Mouse (Mus musculus): ENCODE measurements at regions not wholly inside any gene's neighbourhood (a gene's known extent, or its start where the extent isn't known, plus 50 kb on each side); places are given as distances from the start of the nearest gene placed in this dataset.
A peak's percentile ranks its signal among the peaks of the same experiment; 100 is the strongest.

- TF ChIP-seq CTCF (IDR thresholded peaks at IDR 0.05; ENCODE audit: low read depth) = no peak
- TF ChIP-seq EP300 (IDR thresholded peaks at IDR 0.05; ENCODE audit: low read depth) = no peak
- WGBS (ENCODE audit: insufficient replicate concordance) = 66% methylated on average over 7 of the region's 7 CpGs
- H3K27me3 ChIP-seq (ENCODE audit: insufficient read depth, low read length) = no peaks in the 10 kb centered on the region
- no peak overlapping the region for H3K9ac ChIP-seq (replicated peaks)
- H3K4me2 ChIP-seq (ENCODE audit: low read depth, low read length) = no peak overlapping the region
- no peaks in the 10 kb centered on the region for H3K36me3 ChIP-seq (replicated peaks; ENCODE audit: insufficient read depth, low read length)
- no peaks in the 10 kb centered on the region for H3K9me3 ChIP-seq (ENCODE audit: low read length)
- no peak overlapping the region for H3K4me3 ChIP-seq (ENCODE audit: low read depth, low read length)
- H3K27ac ChIP-seq (ENCODE audit: low read depth) = no peak overlapping the region
- ATAC-seq (no peak), DNase-seq (no peak)
- H3K4me1 ChIP-seq (ENCODE audit: insufficient read depth) = peaks cover 4% of the 10 kb centered on the region; the same call in 1 of the 2 replicates
These were observed 330.2 kb downstream of the Rnd3 start for GRCm38 (mm10) chr2:50818557-50819304.

GRCm38 (mm10) chr2:50816364-50816763 is 332.5 kb downstream of the Rnd3 start:
- no peak for TF ChIP-seq EP300 (IDR thresholded peaks at IDR 0.05; ENCODE audit: low read depth)
- TF ChIP-seq CTCF (IDR thresholded peaks at IDR 0.05; ENCODE audit: low read depth) = no peak
- 79% methylated on average over 5 of the region's 5 CpGs for WGBS (ENCODE audit: insufficient replicate concordance)
- H3K9me3 ChIP-seq (ENCODE audit: low read length) = no peaks in the 10 kb centered on the region
- H3K4me1 ChIP-seq (ENCODE audit: insufficient read depth) = peaks cover 4% of the 10 kb centered on the region; the same call in 1 of the 2 replicates
- H3K4me2 ChIP-seq (ENCODE audit: low read depth, low read length) = no peak overlapping the region
- H3K27ac ChIP-seq (ENCODE audit: low read depth) = no peak overlapping the region
- DNase-seq = no peak
- no peak for ATAC-seq
- H3K36me3 ChIP-seq (replicated peaks; ENCODE audit: insufficient read depth, low read length) = no peaks in the 10 kb centered on the region
- no peak overlapping the region for H3K9ac ChIP-seq (replicated peaks)
- H3K4me3 ChIP-seq (ENCODE audit: low read depth, low read length) = no peak overlapping the region
- H3K27me3 ChIP-seq (ENCODE audit: insufficient read depth, low read length) = no peaks in the 10 kb centered on the region

DNA sequence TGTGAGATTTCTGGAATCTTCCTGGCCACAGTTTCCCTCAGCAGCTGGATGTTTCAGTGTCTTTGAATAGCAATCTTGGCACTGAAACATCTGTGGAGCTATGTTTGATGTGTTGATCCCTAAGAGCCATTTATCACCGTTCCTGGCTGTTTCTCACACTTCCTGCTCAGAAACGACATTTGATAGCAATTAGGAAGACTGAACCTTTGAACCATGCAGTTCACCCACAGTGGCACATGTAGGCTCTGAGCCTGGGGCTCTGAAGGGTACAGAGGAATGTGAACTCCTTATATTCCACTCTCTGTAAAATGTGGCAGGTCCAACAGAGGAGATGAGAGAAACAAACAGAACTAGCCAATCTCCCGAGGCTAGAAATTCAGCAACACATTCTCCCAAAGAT is 333.4 kb downstream of the Rnd3 start:
- Histone ChIP-seq H3K4me2 (ENCODE audit: low read depth, low read length) (no peak overlapping the region), H3K9me3 (ENCODE audit: low read length) (no peaks in the 10 kb centered on the region), H3K4me3 (ENCODE audit: low read depth, low read length) (no peak overlapping the region), H3K36me3 (replicated peaks; ENCODE audit: insufficient read depth, low read length) (no peaks in the 10 kb centered on the region), H3K4me1 (ENCODE audit: insufficient read depth) (peaks cover 6% of the 10 kb centered on the region), H3K27me3 (ENCODE audit: insufficient read depth, low read length) (no peaks in the 10 kb centered on the region), H3K27ac (ENCODE audit: low read depth) (no peak overlapping the region), H3K9ac (replicated peaks) (no peak overlapping the region)
- no peak for ATAC-seq
- TF ChIP-seq EP300 (IDR thresholded peaks at IDR 0.05; ENCODE audit: low read depth) = no peak
- no peak for TF ChIP-seq CTCF (IDR thresholded peaks at IDR 0.05; ENCODE audit: low read depth)
- no peak for DNase-seq
- WGBS (ENCODE audit: insufficient replicate concordance) = 43% methylated on average over 3 of the region's 3 CpGs

DNA sequence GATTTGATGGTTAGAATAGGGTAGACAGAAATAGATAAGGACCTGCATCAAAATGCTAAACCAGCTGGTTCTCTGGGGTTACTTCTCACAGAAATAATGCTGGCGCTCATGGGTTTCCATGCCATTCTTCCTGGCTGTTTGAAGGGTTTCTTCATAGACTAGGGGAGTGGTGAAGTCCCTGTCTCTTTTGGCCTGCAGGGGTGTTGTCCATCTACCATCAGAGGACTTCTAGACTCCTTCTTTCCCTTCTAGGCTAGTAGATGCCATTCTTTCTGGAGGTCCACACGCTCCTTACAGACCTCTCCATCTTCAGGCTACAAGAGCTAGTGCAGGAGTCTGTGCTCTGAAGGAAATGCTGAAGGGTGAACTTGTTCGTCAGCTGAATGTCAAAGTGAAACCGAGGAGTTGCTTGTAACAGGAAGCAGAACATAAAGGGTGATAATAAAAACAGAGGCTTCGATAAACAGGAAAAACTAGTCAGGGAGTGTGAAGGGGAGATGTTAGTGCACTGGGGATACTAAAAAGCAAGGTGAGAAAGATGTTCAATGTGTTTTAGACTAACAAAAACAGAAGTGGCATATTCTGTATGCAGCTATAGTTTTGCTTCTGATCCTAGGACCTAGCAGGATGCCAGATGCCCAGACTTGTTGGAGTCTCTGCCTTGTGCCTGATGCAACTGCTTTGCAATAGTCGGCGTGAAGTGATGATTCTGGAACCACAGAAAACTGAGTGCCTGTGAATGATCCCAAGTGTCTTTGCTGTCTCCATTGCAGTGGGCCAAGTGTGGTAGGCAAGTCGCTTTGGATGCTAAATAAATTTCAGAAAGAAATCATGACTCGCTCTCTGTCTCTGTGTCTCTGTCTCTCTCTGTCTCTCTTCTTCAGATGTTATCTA is 335.1 kb downstream of the Rnd3 start:
- Histone ChIP-seq H3K4me2 (ENCODE audit: low read depth, low read length) (no peak overlapping the region), H3K27ac (ENCODE audit: low read depth) (peak overlapping the region; percentile 34; the same call in 1 of the 2 replicates), H3K9me3 (ENCODE audit: low read length) (no peaks in the 10 kb centered on the region), H3K4me1 (ENCODE audit: insufficient read depth) (peaks cover 8% of the 10 kb centered on the region), H3K36me3 (replicated peaks; ENCODE audit: insufficient read depth, low read length) (no peaks in the 10 kb centered on the region), H3K27me3 (ENCODE audit: insufficient read depth, low read length) (no peaks in the 10 kb centered on the region), H3K9ac (replicated peaks) (no peak overlapping the region), H3K4me3 (ENCODE audit: low read depth, low read length) (no peak overlapping the region)
- ATAC-seq = peak; percentile 23; the same call in 1 of the 2 replicates
- TF ChIP-seq EP300 (IDR thresholded peaks at IDR 0.05; ENCODE audit: low read depth) (no peak), CTCF (IDR thresholded peaks at IDR 0.05; ENCODE audit: low read depth) (0 out of 2 replicates have a peak, but pooled peaks have one; percentile 15)
- DNase-seq = no peak
- 59% methylated on average over 9 of the region's 9 CpGs for WGBS (ENCODE audit: insufficient replicate concordance)

GRCm38 (mm10) chr2:50812296-50812695 is 336.6 kb downstream of the Rnd3 start:
- Histone ChIP-seq H3K27ac (ENCODE audit: low read depth) (no peak overlapping the region), H3K4me1 (ENCODE audit: insufficient read depth) (peaks cover 8% of the 10 kb centered on the region), H3K9ac (replicated peaks) (no peak overlapping the region), H3K27me3 (ENCODE audit: insufficient read depth, low read length) (no peaks in the 10 kb centered on the region), H3K36me3 (replicated peaks; ENCODE audit: insufficient read depth, low read length) (no peaks in the 10 kb centered on the region), H3K9me3 (ENCODE audit: low read length) (no peaks in the 10 kb centered on the region), H3K4me3 (ENCODE audit: low read depth, low read length) (no peak overlapping the region), H3K4me2 (ENCODE audit: low read depth, low read length) (no peak overlapping the region)
- ATAC-seq (no peak), DNase-seq (no peak)
- TF ChIP-seq CTCF (IDR thresholded peaks at IDR 0.05; ENCODE audit: low read depth) = no peak
- TF ChIP-seq EP300 (IDR thresholded peaks at IDR 0.05; ENCODE audit: low read depth) = no peak
- 49% methylated on average over 4 of the region's 4 CpGs for WGBS (ENCODE audit: insufficient replicate concordance)

All from liver, postnatal 0 days (tissue).